Comparison of ENCODE assay signal across 8 mouse cellular contexts in the genomic region with DNA sequence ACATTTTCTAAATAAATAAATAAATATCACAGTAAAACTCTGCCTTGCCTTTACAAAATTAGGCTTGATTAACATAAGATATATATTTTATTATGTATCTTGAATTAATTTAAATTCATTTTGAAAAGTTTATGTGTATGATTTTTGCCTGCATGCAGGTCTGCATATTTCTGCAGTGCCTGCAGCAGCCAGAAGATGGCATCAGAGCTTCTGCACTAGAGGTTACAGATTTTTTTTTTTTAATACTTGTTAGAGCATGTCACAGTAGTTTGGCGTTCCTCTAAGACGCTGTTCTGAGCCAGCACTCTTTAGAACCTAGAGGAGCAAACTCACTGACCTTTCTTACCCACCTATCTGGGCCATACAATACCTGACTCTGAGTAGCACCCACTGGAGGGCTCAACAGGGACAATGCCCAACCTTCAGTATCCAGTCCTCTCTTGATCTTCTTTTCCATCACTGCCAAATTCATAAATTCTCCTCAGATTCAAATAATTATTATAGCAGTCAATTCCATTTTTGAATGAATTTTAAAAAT. TPM values are rescaled to one million over a fixed set of nuclear protein-coding genes. Genes with fewer than 3 reads are reported as not detected.
DNase-seq lines count a peak whose midpoint lies in the region; ATAC-seq and TF ChIP-seq lines count a peak whose summit lies in the region.

No protein-coding gene starts in this region.

- no peaks in the 10 kb centered on the region for H3K4me1 ChIP-seq in cerebellum, adult 2 months (ENCODE audit: control insufficient read depth, insufficient read depth, low read length)
- H3K4me1 ChIP-seq in neural tube, embryonic 15.5 days: no peaks in the 10 kb centered on the region

- H3K27me3 ChIP-seq in cerebellum, adult 2 months (ENCODE audit: control insufficient read depth, insufficient read depth, low read length): no peaks in the 10 kb centered on the region
- no peaks in the 10 kb centered on the region for H3K27me3 ChIP-seq in neural tube, embryonic 15.5 days (replicated peaks)

- 8% methylated on average over 2 of the region's 2 CpGs for WGBS in cerebellum, adult 2 months
- WGBS in neural tube, embryonic 15.5 days: 20% methylated on average over 2 of the region's 2 CpGs

- no peak overlapping the region for H3K4me3 ChIP-seq in cerebellum, adult 2 months (replicated peaks; ENCODE audit: insufficient read depth, low read depth, low read length)
- H3K4me3 ChIP-seq in neural tube, embryonic 15.5 days (replicated peaks): no peak overlapping the region

- no peak overlapping the region for H3K4me2 ChIP-seq in neural tube, embryonic 15.5 days

- TF ChIP-seq CTCF in cerebellum, adult 2 months (IDR thresholded peaks at IDR 0.05; ENCODE audit: borderline replicate concordance, insufficient read depth, low read depth, low read length): no peak; the same call in 1 of the 2 replicates

- ATAC-seq in neural tube, embryonic 15.5 days (ENCODE audit: low FRiP score): no peak

- no peak overlapping the region for H3K27ac ChIP-seq in cerebellum, adult 2 months (ENCODE audit: insufficient read depth, low read length)
- H3K27ac ChIP-seq in neural tube, embryonic 15.5 days (replicated peaks): no peak overlapping the region

- no peaks in the 10 kb centered on the region for H3K36me3 ChIP-seq in neural tube, embryonic 15.5 days

- no peak overlapping the region for H3K9ac ChIP-seq in neural tube, embryonic 15.5 days (replicated peaks)

- H3K9me3 ChIP-seq in neural tube, embryonic 15.5 days (replicated peaks): no peaks in the 10 kb centered on the region

- no peak for TF ChIP-seq POLR2A in cerebellum, adult 2 months (IDR thresholded peaks at IDR 0.05; ENCODE audit: borderline replicate concordance, insufficient read depth, low read length)

- DNase-seq in cerebellum, adult 2 months: peak; percentile 4 to 10
- DNase-seq in cerebellum, adult 11 months: no peak
- peak; percentile 45 for DNase-seq in neural tube, embryonic 10.5 days (ENCODE audit: extremely low spot score, low spot score)
- peak; percentile 40 for DNase-seq in embryo, embryonic 9.5 days (ENCODE audit: extremely low spot score)
- peak; percentile 26 to 61 for DNase-seq in kidney, adult 8-10 months
- peak; percentile 11 to 37 for DNase-seq in lung, adult 18-20 months
- peak; percentile 82 for DNase-seq in testis, postnatal 10 days (ENCODE audit: low spot score)

RNA-seq across cellular contexts. Expression of a gene that starts 8.7 kb away (rescaled TPM):
- polyA plus RNA-seq in cerebellum, adult 2 months (2012; rRNA removed): 6.6 and 9.8 TPM in 2 replicates
- 2.1 and 3.3 TPM in 2 replicates for polyA plus RNA-seq in neural tube, embryonic 15.5 days (2015; fragmentation: Nextera tagmentation; extraction: Ambion mirVana)
